Mouse (Mus musculus) layer of hippocampus, adult 9-11 months (tissue): ENCODE measurements around the gene Gm26620.

Source experiments
- DNase-seq: peaks from one replicate; pipeline ENCODE4 v3.0.0; 2022

Gene Gm26620

GRCm38 (mm10) chr1:170884978-170885561, at the start of gene Gm26620, which contains the start of gene Dusp12:
Gene Gm26620, plus strand, starts transcription at chr1:170885065.
Gene Dusp12, minus strand, starts transcription at chr1:170885540.
- DNase-seq = peak; percentile 93

GRCm38 (mm10) chr1:170839685-170840084, 45.2 kb upstream of the Gm26620 start:
- DNase-seq = no peak

- DNase-seq = no peak
Observed at GRCm38 (mm10) chr1:170844380-170844779, 40.5 kb upstream of the Gm26620 start.

GRCm38 (mm10) chr1:170845448-170846307, 39.2 kb upstream of the Gm26620 start:
- no peak for DNase-seq

GRCm38 (mm10) chr1:170850007-170850406, 34.9 kb upstream of the Gm26620 start:
- peak; percentile 37 for DNase-seq

- no peak for DNase-seq
Observed at GRCm38 (mm10) chr1:170850637-170851624, 33.9 kb upstream of the Gm26620 start.

GRCm38 (mm10) chr1:170853604-170854003, 31.3 kb upstream of the Gm26620 start:
- no peak for DNase-seq

GRCm38 (mm10) chr1:170855056-170855760, 29.7 kb upstream of the Gm26620 start:
- no peak for DNase-seq

GRCm38 (mm10) chr1:170857369-170857768, 27.5 kb upstream of the Gm26620 start:
- peak; percentile 81 for DNase-seq

GRCm38 (mm10) chr1:170858872-170859271, 26.0 kb upstream of the Gm26620 start:
- no peak for DNase-seq

GRCm38 (mm10) chr1:170861671-170862434, 23.0 kb upstream of the Gm26620 start:
- DNase-seq = no peak

- DNase-seq = no peak
Observed at GRCm38 (mm10) chr1:170862435-170862717, 22.5 kb upstream of the Gm26620 start.

- no peak for DNase-seq
Observed at GRCm38 (mm10) chr1:170863033-170863432, 21.8 kb upstream of the Gm26620 start.

- DNase-seq = no peak
Observed at GRCm38 (mm10) chr1:170864234-170864633, 20.6 kb upstream of the Gm26620 start.

GRCm38 (mm10) chr1:170864754-170865153, 20.1 kb upstream of the Gm26620 start:
- DNase-seq = no peak

GRCm38 (mm10) chr1:170865406-170865805, 19.5 kb upstream of the Gm26620 start:
- DNase-seq = no peak

GRCm38 (mm10) chr1:170866992-170867690, 17.7 kb upstream of the Gm26620 start:
- no peak for DNase-seq

GRCm38 (mm10) chr1:170867691-170868105, 17.2 kb upstream of the Gm26620 start, which contains the start of gene Atf6:
Gene Atf6, minus strand, starts transcription at chr1:170867771.
- peak; percentile 93 for DNase-seq

- peak; percentile 77 for DNase-seq
Observed at GRCm38 (mm10) chr1:170868107-170868904, 16.6 kb upstream of the Gm26620 start.

- DNase-seq = no peak
Observed at GRCm38 (mm10) chr1:170868905-170869283, 16.0 kb upstream of the Gm26620 start.
